Mouse (Mus musculus) embryonic facial prominence, embryonic 11.5 days (tissue): ENCODE data around the gene Mpv17. TPM values are rescaled to one million over a fixed set of nuclear protein-coding genes. Genes with fewer than 3 reads are reported as not detected.
A peak's percentile ranks its signal among the peaks of the same experiment; 100 is the strongest.

Experiments
- ATAC-seq: fragments of 200-750 bp; cut with Nextera tagmentation; replicated peaks from 2 replicates; pipeline ENCODE4 v1.8.0; 2017; ENCODE audit warnings: low read depth; ENCODE audit not compliant: insufficient number of reproducible peaks, low FRiP score, low TSS enrichment
- DNase-seq: peaks from one replicate; pipeline ENCODE4 v3.0.0-alpha.2; 2015; ENCODE audit warnings: low spot score
- H3K27ac ChIP-seq: fragments of 300-500 bp; sonication (generic); replicated peaks from 2 replicates; pipeline ENCODE4 v1.5.1; 2014; ENCODE audit warnings: mild to moderate bottlenecking, low read depth, low read length, control low read depth
- H3K27me3 ChIP-seq: fragments of 300-500 bp; sonication (generic); 2 replicates; pipeline ENCODE4 v1.6.1; 2014; ENCODE audit warnings: mild to moderate bottlenecking, low read length, moderate library complexity, mixed read lengths; ENCODE audit not compliant: control insufficient read depth, insufficient read depth
- H3K36me3 ChIP-seq: fragments of 300-500 bp; sonication (generic); replicated peaks from 2 replicates; pipeline ENCODE4 v1.6.1; 2014; ENCODE audit warnings: low read depth, mild to moderate bottlenecking, low read length, moderate library complexity, mixed read lengths; ENCODE audit not compliant: control insufficient read depth, insufficient read depth
- H3K4me1 ChIP-seq: fragments of 300-500 bp; sonication (generic); 2 replicates; pipeline ENCODE4 v1.6.1; 2014; ENCODE audit warnings: low read length, mixed read lengths; ENCODE audit not compliant: control insufficient read depth, insufficient read depth
- H3K4me2 ChIP-seq: fragments of 300-500 bp; sonication (generic); 2 replicates; pipeline ENCODE4 v1.6.1; 2014; ENCODE audit warnings: low read depth, mild to moderate bottlenecking, control low read depth, low read length, moderate library complexity
- H3K4me3 ChIP-seq: fragments of 300-500 bp; sonication (generic); 2 replicates; pipeline ENCODE4 v1.5.1; 2014; ENCODE audit warnings: low read depth, low read length, control low read depth
- H3K9ac ChIP-seq: fragments of 300-500 bp; sonication (generic); replicated peaks from 2 replicates; pipeline ENCODE4 v1.6.1; 2014; ENCODE audit warnings: mild to moderate bottlenecking, control low read depth, low read length
- H3K9me3 ChIP-seq: fragments of 300-500 bp; sonication (generic); replicated peaks from 2 replicates; pipeline ENCODE4 v1.6.1; 2016; ENCODE audit warnings: mild to moderate bottlenecking, low read length, inconsistent platforms, mixed read lengths; ENCODE audit not compliant: control insufficient read depth
- WGBS: fragments of 180-500 bp; shearing (Covaris S2); extraction: QIAGEN DNeasy Blood & Tissue Kit; methylation state at CpG from one replicate; pipeline ENCODE4 v1.1.7; 2014; 5-methylcytosine and 5-hydroxymethylcytosine counted together
- polyA plus RNA-seq: library from polyadenylated mRNA; unstranded; fragments of >200 nt; fragmentation: Nextera tagmentation; extraction: Ambion mirVana; gene quantifications from 2 replicates; pipeline ENCODE4 v1.2.1, GENCODE M21; 2014

The Mpv17 gene
- polyA plus RNA-seq, 1 experiment from 2014 or later, result 50.8 TPM

DNA sequence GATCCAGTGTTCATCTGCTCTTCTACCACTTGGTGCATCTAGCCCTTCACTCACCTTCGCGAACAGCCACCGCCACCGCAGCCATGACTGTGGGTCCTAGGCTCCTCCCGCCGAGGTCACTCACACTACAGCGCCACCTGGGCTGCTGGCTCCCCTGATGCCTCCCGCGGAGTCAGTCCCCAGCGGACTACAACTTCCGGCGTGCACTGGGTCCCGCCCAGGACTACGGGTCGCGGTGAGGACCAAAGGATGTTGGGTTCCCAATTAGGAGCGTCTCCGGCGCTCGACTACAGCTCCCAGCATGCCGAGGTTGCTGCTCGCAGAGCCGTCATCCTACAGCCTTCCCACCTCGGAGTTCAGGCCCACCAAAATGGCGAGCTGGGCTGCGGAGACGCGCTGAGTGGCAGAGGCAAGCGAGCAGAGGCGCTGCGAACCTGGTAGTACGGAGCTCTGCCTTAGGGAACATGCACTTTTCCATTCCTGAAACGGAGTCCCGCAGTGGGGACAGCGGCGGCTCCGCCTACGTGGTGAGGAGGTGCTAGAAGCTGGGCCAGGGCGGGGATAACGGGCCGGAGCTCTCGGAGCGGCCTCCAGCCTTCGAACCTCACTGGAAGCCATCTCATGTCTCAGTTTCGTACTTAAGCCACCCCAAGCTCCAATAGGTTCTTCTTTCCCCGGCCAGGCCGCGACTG, 39.0 kb upstream of the Mpv17 start, which contains the start of the genes Snx17 and Eif2b4:
Snx17 (plus strand) TSS at position 289 of the 692 bp plus-strand sequence.
Eif2b4 (minus strand) TSS at position 492 of the 692 bp plus-strand sequence.
- no peaks in the 10 kb centered on the region for H3K9me3 ChIP-seq
- peak within 1 kb of the TSS; percentile 31 for H3K27ac ChIP-seq
- H3K4me1 ChIP-seq, result 0 out of 2 replicates have a peak, but pooled peaks cover 2% of the 10 kb centered on the region
- H3K9ac ChIP-seq, result peak within 1 kb of the TSS; percentile 86
- WGBS, result under 1% methylated on average over 48 of the region's 48 CpGs
- H3K27me3 ChIP-seq, result no peaks in the 10 kb centered on the region
- peaks cover 18% of the 10 kb centered on the region for H3K36me3 ChIP-seq
- peak; percentile 99 for DNase-seq
- H3K4me2 ChIP-seq, result peak within 1 kb of the TSS; percentile 70
- H3K4me3 ChIP-seq, result peak within 1 kb of the TSS; percentile 75
- peak; percentile 96 for ATAC-seq

DNA sequence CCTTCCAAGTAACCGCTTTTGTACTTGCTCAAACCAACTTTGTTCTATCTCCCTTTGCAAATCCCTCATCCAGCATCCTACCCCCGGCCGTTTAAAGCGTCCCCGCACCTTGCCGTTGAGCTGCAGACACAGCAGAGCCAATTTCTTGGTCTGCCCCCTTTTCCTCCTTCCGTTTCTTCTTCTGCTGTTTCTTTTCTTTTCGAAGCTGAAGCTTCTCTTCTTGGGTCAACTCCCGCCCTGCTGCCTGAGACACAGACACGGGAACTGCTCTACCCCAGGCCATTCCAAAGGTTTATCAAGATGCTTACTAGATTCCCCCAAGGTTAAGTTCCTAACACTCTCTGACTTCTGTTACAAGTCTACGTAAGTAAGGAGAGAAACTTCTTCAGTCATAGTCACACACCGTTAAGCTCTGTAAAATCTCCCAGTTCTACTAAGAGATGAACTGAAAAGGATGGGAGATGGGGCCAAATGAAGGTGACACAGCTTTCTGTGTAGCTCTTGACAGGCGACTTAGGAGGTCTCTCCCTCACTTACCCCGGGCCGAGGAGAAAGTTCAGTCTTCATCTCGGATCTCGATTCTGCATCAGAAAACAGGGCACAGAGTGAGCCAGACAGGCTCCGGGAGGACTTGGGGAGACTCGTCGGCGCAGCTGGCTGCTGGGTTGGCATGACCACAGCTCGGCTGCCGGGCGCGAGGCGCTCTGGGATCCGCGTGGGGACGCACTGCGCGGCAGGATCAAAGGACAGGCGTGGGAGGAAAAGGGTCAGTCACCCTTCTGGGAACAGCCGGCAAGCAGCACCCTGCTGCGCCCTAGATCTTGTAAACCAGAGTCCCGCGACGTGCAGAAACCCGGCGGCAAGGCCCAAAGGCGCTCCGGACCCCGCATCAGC, 38.2 kb upstream of the Mpv17 start:
- H3K36me3 ChIP-seq, result peaks cover 13% of the 10 kb centered on the region
- ATAC-seq (peak; percentile 51), DNase-seq (peak; percentile 62)
- peak overlapping the region; percentile 80 for H3K9ac ChIP-seq
- WGBS, result 14% methylated on average over 42 of the region's 42 CpGs
- H3K27ac ChIP-seq, result peak overlapping the region; percentile 31
- peak overlapping the region; percentile 70 for H3K4me2 ChIP-seq
- H3K4me3 ChIP-seq, result peak overlapping the region; percentile 75
- no peaks in the 10 kb centered on the region for H3K27me3 ChIP-seq
- H3K4me1 ChIP-seq, result 0 out of 2 replicates have a peak, but pooled peaks cover 2% of the 10 kb centered on the region
- H3K9me3 ChIP-seq, result no peaks in the 10 kb centered on the region

DNA sequence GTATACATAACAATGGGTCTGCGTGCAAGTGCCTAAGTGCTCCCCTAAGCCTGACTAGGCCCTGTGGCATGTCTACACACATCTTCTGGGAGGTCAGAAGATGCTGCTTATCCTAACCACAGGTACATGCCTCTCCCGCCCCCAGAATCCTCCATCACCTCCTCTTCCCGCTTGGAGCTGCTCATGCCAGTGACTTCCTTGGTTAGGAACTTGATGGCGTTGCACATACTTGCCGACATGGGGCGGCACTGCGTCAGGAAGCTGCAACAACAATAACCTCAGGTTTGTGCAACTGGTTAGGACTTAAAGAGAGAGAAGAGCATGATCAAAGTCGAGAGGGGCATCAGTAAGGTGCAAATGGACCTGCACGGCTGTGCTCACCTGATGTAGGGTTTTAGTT, 36.1 kb upstream of the Mpv17 start:
- no peak for DNase-seq
- Histone ChIP-seq H3K36me3 (peaks cover 4% of the 10 kb centered on the region), H3K27ac (no peak overlapping the region), H3K4me1 (0 out of 2 replicates have a peak, but pooled peaks cover 2% of the 10 kb centered on the region), H3K4me2 (no peak overlapping the region), H3K27me3 (no peaks in the 10 kb centered on the region), H3K9ac (no peak overlapping the region), H3K4me3 (no peak overlapping the region), H3K9me3 (no peaks in the 10 kb centered on the region)
- WGBS, result 92% methylated on average over 9 of the region's 9 CpGs
- ATAC-seq, result no peak

DNA sequence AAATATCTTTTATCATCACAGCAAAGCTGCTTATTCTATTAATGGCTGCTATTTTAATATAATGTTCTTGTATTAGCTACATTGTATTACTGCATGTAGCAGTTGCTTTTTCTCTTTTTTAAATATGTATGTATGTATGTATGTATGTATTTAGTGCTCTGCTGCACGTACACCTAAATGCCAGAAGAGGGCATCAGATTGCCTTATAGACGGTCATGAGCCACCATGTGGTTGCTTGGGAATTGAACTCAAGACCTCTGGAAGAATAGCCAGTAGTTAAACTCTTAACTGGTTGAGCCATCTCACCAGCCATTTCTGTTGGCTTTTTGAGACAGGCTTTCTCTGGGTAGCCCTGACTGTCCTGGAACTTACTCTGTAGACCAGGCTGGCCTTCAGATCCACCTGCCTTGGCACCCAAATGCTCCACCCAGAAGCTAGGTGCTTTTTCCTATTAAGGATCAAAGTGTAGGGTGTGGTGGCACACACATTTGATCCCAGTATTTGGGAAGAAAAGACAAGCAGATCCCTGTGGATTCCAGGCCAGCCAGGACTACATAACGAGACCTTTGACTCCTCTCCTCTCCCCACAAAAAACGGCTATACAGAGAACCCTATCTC, 34.3 kb upstream of the Mpv17 start:
- H3K36me3 ChIP-seq, result peaks cover 4% of the 10 kb centered on the region
- no peaks in the 10 kb centered on the region for H3K27me3 ChIP-seq
- H3K4me2 ChIP-seq, result no peak overlapping the region
- no peaks in the 10 kb centered on the region for H3K9me3 ChIP-seq
- DNase-seq, result peak; percentile 33
- H3K27ac ChIP-seq, result no peak overlapping the region
- 74% methylated on average over 4 of the region's 4 CpGs for WGBS
- ATAC-seq, result no peak
- no peak overlapping the region for H3K9ac ChIP-seq
- H3K4me1 ChIP-seq, result 0 out of 2 replicates have a peak, but pooled peaks cover 2% of the 10 kb centered on the region
- H3K4me3 ChIP-seq, result no peak overlapping the region

DNA sequence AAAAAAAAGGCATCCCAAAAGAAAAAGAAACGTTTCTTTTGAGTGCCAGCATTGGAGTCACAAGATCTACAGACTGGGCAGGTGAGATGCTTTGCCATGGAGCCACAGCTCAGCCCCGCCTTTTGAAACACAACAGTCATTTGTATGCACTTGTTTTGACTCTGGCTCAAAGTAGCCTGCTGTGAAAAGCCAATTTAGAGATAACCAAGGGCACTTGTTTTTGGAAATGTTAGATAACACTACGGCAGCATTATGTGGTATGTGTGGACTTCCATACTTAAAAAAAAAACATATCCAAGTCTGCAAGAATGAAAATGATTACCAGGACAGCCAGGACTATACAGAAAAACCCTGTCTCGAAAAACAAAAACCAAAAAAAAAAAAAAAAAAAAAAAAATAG, 29.6 kb upstream of the Mpv17 start:
- no peak overlapping the region for H3K4me2 ChIP-seq
- H3K36me3 ChIP-seq, result peaks cover 4% of the 10 kb centered on the region
- H3K9me3 ChIP-seq, result no peaks in the 10 kb centered on the region
- ATAC-seq (no peak), DNase-seq (no peak)
- 67% methylated on average over 4 of the region's 4 CpGs for WGBS
- no peaks in the 10 kb centered on the region for H3K4me1 ChIP-seq
- H3K4me3 ChIP-seq, result no peak overlapping the region
- H3K9ac ChIP-seq, result no peak overlapping the region
- H3K27me3 ChIP-seq, result no peaks in the 10 kb centered on the region
- no peak overlapping the region for H3K27ac ChIP-seq

DNA sequence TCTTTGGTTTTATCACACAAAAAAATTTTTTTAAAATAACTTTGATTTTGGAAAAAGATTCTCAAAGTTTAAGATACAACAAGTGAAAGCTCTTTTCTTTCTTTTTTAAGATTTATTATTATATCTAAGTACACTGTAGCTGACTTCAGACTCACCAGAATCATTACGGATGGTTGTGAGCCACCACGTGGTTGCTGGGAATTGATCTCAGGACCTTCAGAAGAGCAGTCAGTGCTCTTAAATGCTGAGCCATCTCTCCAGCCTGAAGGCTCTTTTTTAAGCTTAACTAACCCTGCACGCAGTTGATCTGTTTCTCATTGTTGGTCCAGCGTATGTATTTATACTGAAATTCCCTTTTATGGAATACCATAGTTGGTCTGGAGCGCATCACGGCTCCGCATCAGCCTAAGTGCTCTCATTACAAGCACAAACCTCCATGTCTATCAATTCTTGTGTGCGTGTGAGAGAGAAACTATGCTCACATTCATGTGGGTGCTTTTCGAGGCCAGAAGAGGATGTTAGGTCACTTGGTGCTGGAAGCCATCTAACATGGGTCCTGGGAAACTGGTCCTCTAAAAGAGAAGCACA, 27.2 kb upstream of the Mpv17 start:
- no peak overlapping the region for H3K4me3 ChIP-seq
- H3K9me3 ChIP-seq, result no peaks in the 10 kb centered on the region
- H3K27ac ChIP-seq, result no peak overlapping the region
- DNase-seq, result no peak
- 94% methylated on average over 9 of the region's 9 CpGs for whole genome bisulfite sequencing
- H3K27me3 ChIP-seq, result no peaks in the 10 kb centered on the region
- no peak overlapping the region for H3K9ac ChIP-seq
- ATAC-seq, result no peak
- H3K4me1 ChIP-seq, result no peaks in the 10 kb centered on the region
- no peak overlapping the region for H3K4me2 ChIP-seq
- no peaks in the 10 kb centered on the region for H3K36me3 ChIP-seq

DNA sequence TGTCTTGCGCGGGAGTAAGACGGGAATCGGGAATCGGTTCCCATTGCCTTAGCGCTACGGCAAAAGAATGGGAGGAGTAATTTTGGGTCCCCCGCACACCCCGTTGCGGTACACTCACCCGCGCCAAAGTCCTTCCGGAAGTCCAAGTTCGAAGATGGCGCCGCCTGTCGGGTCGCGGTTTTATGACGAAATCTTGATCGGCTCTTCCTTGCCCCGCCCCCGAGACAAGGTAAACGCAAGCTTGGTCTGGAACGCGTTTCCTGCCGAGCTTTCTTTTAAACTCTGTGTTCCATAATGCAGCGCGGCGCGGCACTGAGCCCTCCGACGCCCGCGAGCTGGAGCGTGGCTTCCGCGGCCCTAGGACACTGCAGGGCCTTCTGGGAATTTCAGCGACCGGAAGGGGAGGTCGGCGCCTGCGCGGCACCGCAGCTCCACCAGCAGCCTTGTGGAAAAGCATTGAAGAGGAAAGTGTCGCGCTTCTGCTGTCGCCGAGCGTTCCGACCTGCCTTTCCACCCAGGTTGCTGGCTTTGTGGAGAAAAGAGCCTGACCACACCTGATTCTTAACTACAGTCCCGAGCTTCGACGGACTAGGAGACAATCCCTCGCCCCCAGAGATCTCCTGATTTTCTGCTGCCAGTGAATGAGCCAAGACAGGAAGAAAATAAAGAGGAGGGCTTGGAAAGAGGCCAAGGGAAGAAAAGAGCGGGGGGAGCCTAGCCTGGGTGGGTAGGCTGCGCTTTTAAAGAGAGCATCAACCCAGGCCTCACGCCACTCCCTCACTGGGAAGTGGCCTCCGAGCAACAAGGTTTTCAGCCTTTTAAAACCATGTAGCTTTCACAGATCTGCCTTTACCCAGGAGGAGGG, 25.9 kb upstream of the Mpv17 start, which contains the start of the genes Gm29609 and Gtf3c2:
Gm29609 (minus strand) TSS at position 146 of the 865 bp plus-strand sequence.
Gtf3c2 (minus strand) TSS at position 379 of the 865 bp plus-strand sequence.
- H3K9me3 ChIP-seq, result no peaks in the 10 kb centered on the region
- H3K4me1 ChIP-seq, result no peaks in the 10 kb centered on the region
- peak within 1 kb of the TSS; percentile 75 for H3K4me3 ChIP-seq
- under 1% methylated on average over 59 of the region's 59 CpGs for WGBS
- no peaks in the 10 kb centered on the region for H3K27me3 ChIP-seq
- ATAC-seq (peak; percentile 95), DNase-seq (peak; percentile 98)
- H3K4me2 ChIP-seq, result peak within 1 kb of the TSS; percentile 77
- H3K36me3 ChIP-seq, result no peaks in the 10 kb centered on the region
- H3K27ac ChIP-seq, result peak within 1 kb of the TSS; percentile 90
- H3K9ac ChIP-seq, result peak within 1 kb of the TSS; percentile 73
